Mouse (Mus musculus) heart, embryonic 13.5 days (tissue): ENCODE results near the gene Rasgef1a. TPM values are rescaled to one million over a fixed set of nuclear protein-coding genes. Genes with fewer than 3 reads are reported as not detected.

Experiments
- ATAC-seq: fragments of 200-750 bp; cut with Nextera tagmentation; 2 replicates; pipeline ENCODE4 v1.8.0; 2017; ENCODE audit warnings: moderate TSS enrichment; ENCODE audit not compliant: insufficient number of reproducible peaks, low FRiP score, low TSS enrichment; ENCODE audit errors: extremely low read depth
- H3K27ac ChIP-seq: fragments of 300-500 bp; sonication (generic); replicated peaks from 2 replicates; pipeline ENCODE4 v1.5.1; 2015; ENCODE audit warnings: moderate library complexity, mild to moderate bottlenecking, inconsistent platforms
- H3K27me3 ChIP-seq: fragments of 300-500 bp; sonication (generic); replicated peaks from 2 replicates; pipeline ENCODE4 v1.6.1; 2015; ENCODE audit warnings: mild to moderate bottlenecking, inconsistent platforms
- H3K36me3 ChIP-seq: fragments of 300-500 bp; sonication (generic); 2 replicates; pipeline ENCODE4 v1.6.1; 2015; ENCODE audit warnings: mild to moderate bottlenecking, inconsistent platforms
- H3K4me1 ChIP-seq: fragments of 300-500 bp; sonication (generic); 2 replicates; pipeline ENCODE4 v1.6.1; 2015; ENCODE audit warnings: inconsistent platforms
- H3K4me2 ChIP-seq: fragments of 300-500 bp; sonication (generic); 2 replicates; pipeline ENCODE4 v1.6.1; 2015; ENCODE audit warnings: inconsistent platforms, mild to moderate bottlenecking, moderate library complexity
- H3K4me3 ChIP-seq: fragments of 300-500 bp; sonication (generic); 2 replicates; pipeline ENCODE4 v1.5.1; 2015; ENCODE audit warnings: moderate library complexity, mild to moderate bottlenecking, inconsistent platforms
- H3K9ac ChIP-seq: fragments of 300-500 bp; sonication (generic); 2 replicates; pipeline ENCODE4 v1.6.1; 2015; ENCODE audit warnings: inconsistent platforms, mild to moderate bottlenecking, moderate library complexity
- H3K9me3 ChIP-seq: fragments of 300-500 bp; sonication (generic); 2 replicates; pipeline ENCODE4 v1.6.1; 2016; ENCODE audit warnings: inconsistent platforms
- WGBS: fragments of 180-500 bp; shearing (Covaris S2); methylation state at CpG from one replicate; pipeline ENCODE4 v1.1.7; 2015; ENCODE audit warnings: mixed read lengths; 5-methylcytosine and 5-hydroxymethylcytosine counted together
- polyA plus RNA-seq: library from polyadenylated mRNA; unstranded; fragments of >200 nt; fragmentation: Nextera tagmentation; extraction: Ambion mirVana; gene quantifications from 2 replicates; pipeline ENCODE4 v1.2.1, GENCODE M21; 2015

Rasgef1a gene
- polyA plus RNA-seq, 1 experiment from 2014 or later, result 0.32 TPM

DNA sequence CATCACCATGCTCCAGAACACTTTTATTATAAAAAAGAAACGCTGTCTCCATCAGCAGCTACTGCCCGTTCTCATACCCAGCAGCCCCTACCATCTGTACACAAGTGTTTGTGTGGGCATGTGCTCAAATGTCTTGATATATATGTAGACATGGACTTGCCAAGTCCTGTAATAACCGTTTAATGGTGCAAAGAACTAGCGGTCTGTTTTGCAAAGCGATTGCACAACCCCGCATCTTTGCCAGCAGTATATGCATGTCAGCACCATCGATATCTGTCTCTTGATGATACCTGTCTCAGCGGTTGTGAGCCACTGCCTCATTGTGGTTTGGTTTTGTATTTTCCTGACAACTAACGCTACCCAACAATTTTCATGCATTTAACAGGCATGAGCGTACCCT, 44.0 kb downstream of the Rasgef1a start:
- Histone ChIP-seq H3K36me3 (no peaks in the 10 kb centered on the region), H3K4me3 (no peak overlapping the region), H3K9me3 (no peaks in the 10 kb centered on the region), H3K9ac (no peak overlapping the region), H3K4me2 (no peak overlapping the region), H3K4me1 (peaks cover 18% of the 10 kb centered on the region), H3K27ac (no peak overlapping the region), H3K27me3 (no peaks in the 10 kb centered on the region)
- no peak for ATAC-seq
- WGBS, result 86% methylated on average over 10 of the region's 10 CpGs

DNA sequence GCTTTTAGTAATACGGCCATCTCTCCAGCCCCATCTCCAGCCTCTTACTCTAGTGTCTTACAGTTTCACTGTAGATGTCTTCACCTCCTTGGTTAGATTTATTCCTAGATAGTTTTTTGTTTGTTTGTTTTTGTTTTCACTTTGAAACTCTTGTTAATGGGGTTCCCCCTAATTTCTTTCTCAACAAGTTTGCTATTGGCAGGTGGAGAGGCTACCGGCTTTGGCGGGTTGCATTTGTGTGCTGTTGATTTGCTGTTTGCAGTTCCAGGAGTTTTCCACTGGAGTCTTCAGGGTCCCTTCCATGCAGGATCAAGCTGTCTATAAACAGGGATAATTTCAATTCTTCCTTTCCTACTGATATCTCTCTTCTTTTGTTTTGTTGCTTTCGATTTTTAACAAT, 50.0 kb downstream of the Rasgef1a start:
- Histone ChIP-seq H3K9me3 (no peaks in the 10 kb centered on the region), H3K4me3 (no peak overlapping the region), H3K27ac (no peak overlapping the region), H3K4me2 (no peak overlapping the region), H3K27me3 (peaks cover 30% of the 10 kb centered on the region), H3K36me3 (no peaks in the 10 kb centered on the region), H3K9ac (no peak overlapping the region), H3K4me1 (peaks cover 13% of the 10 kb centered on the region)
- ATAC-seq, result no peak
- 75% methylated on average over 4 of the region's 4 CpGs for WGBS

DNA sequence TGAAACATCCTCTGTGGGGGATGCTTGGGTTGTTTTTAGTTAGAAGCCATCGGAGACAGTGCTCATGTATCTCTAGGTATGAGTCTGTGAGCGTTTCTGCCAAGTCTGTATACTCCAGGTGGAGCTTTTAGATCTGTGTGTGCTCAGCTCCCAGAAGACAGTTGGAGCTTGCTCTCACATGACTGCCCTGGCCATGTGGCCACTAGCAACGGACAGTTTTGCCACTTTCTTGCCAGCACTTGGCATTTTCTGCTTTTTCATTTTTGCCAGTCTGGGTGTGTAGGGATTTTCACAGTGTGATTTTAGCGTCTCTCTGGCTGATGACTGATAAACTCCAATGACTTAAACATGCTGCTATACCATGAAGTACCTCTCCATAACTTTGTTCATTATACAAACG, 52.0 kb downstream of the Rasgef1a start:
- no peak overlapping the region for H3K9ac ChIP-seq
- H3K27ac ChIP-seq, result no peak overlapping the region
- no peaks in the 10 kb centered on the region for H3K36me3 ChIP-seq
- H3K4me3 ChIP-seq, result no peak overlapping the region
- H3K9me3 ChIP-seq, result no peaks in the 10 kb centered on the region
- H3K4me1 ChIP-seq, result peaks cover 22% of the 10 kb centered on the region
- no peak overlapping the region for H3K4me2 ChIP-seq
- peaks cover 49% of the 10 kb centered on the region for H3K27me3 ChIP-seq
- WGBS, result 65% methylated on average over 5 of the region's 5 CpGs
- no peak for ATAC-seq

DNA sequence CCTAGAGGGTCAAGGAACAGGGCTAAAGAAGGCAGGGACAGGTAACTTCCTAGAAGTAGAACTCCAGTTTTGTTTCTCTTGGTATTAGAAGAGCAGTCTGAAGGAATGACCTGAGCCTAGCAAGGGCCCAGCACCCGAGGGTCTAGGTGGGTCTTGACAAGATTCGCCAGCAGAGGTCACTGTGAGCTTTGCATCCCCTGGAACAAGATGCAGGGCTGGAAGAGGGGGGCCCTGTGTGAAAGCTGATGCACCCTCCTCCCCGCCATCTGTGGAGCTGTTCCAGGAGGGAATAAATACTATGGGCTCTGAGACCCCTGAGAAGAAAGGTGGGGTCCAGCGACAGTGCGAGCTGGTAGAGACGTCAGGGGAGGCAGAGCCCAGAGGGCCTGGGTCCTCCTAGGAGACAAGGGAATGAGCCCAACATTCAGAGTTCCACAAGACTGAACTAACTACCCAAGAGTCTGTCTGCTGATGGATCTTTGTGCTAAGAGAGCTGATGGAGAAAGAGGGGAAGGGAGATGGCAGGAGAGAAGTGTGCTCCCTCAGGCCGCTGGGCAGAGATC, 53.8 kb downstream of the Rasgef1a start:
- no peaks in the 10 kb centered on the region for H3K9me3 ChIP-seq
- H3K27ac ChIP-seq, result no peak overlapping the region
- no peak for ATAC-seq
- H3K27me3 ChIP-seq, result peaks cover 56% of the 10 kb centered on the region
- H3K4me2 ChIP-seq, result peak overlapping the region; percentile 98
- 16% methylated on average over 7 of the region's 7 CpGs for WGBS
- peak overlapping the region; percentile 61; the same call in 1 of the 2 replicates for H3K4me3 ChIP-seq
- H3K36me3 ChIP-seq, result no peaks in the 10 kb centered on the region
- H3K9ac ChIP-seq, result 0 out of 2 replicates have a peak overlapping the region, but pooled peaks have one; percentile 77
- H3K4me1 ChIP-seq, result peaks cover 22% of the 10 kb centered on the region

DNA sequence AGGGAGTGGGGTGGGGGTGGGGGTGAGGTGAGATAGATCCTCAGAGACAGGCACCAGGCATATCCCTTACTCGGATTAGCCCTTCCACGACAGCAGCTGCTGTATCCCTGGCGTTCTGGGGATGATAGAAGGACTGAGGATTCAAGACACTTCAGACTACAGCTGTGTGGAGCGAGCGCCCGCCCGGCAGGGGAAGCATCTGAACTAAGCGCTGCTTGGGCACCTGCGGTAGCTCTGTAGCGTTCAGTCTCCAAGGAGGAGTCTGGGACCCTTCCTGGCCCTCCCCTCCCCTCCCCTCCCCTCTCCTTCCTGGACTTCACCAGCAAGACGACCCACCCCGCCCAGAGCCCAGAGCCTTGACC, 54.6 kb downstream of the Rasgef1a start:
- Histone ChIP-seq H3K4me2 (peak overlapping the region; percentile 98), H3K4me3 (peak overlapping the region; percentile 61), H3K4me1 (peaks cover 22% of the 10 kb centered on the region), H3K9ac (peak overlapping the region; percentile 77), H3K27ac (no peak overlapping the region), H3K9me3 (no peaks in the 10 kb centered on the region), H3K36me3 (no peaks in the 10 kb centered on the region), H3K27me3 (peaks cover 56% of the 10 kb centered on the region)
- ATAC-seq, result 0 out of 2 replicates have a peak, but pooled peaks have one; percentile 15
- WGBS, result 5% methylated on average over 12 of the region's 12 CpGs

DNA sequence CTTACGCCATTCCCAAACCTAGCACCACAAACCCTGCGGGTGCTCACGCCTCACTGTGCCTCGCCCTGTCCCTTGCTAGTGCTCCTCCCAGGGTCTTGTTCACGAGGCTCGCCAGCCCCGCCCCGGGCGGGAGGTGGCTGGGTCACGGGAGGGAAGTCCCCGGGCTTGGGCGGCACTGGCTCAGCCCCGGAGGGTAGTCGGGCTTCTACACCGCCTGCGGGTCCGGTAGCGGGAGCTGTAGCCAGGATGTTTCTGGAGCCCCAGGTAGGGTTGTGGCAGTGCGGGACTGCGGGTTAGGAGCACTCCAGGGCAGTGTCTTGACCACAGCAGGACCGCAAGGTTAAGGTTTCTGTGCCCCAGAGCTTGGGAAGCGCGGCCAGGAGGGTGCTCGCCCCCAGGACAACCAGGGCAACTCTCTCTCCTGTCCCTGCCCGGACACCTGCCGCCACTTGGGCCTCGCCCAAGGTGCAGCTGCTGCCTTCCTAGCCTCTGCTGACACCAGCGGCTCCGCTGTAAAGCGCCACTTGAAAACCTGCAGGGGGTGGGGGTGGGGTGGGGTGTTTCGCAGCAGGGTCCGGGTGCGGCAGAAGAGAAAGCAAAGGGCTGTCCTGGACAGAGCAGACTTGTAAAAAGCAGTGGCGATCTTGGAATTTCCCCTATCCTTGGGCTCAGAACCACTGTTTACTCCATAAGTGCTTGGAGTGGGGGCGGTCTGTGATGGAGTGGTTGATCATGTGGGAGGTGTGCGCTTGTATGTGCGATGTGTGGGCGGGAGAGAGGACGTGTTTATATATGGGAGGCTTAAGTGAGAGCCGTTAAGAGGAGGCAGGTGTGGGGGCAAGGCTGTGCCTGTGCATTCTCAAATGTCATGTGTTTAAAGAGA, 55.2 kb downstream of the Rasgef1a start:
- WGBS, result under 1% methylated on average over 40 of the region's 40 CpGs
- Histone ChIP-seq H3K36me3 (no peaks in the 10 kb centered on the region), H3K4me3 (peak overlapping the region; percentile 61), H3K9me3 (no peaks in the 10 kb centered on the region), H3K4me1 (peaks cover 22% of the 10 kb centered on the region), H3K27ac (no peak overlapping the region), H3K9ac (peak overlapping the region; percentile 77), H3K27me3 (peaks cover 56% of the 10 kb centered on the region), H3K4me2 (peak overlapping the region; percentile 98)
- ATAC-seq, result peak; percentile 52; the same call in 1 of the 2 replicates

DNA sequence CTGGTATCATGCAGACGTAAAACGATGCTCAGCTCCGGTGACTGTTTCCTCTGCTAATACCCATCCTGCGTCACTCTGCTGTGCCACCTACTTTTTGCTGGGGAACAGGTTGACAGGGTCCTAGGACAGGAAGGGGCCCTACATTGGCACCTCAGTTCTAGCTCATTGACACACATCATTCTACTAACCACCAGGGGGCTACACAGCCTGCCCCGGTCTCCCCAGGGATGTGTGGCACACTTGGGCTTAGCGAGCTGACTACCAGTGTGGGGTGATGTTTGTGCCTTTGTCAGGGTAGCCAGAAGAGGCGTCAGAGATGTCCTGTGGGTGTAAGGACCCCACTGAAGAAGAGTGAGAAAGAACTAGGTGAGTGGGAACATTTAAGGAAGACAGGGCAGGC, 56.5 kb downstream of the Rasgef1a start:
- Histone ChIP-seq H3K9ac (no peak overlapping the region), H3K27ac (no peak overlapping the region), H3K9me3 (no peaks in the 10 kb centered on the region), H3K4me1 (peaks cover 22% of the 10 kb centered on the region), H3K27me3 (peaks cover 56% of the 10 kb centered on the region), H3K4me3 (no peak overlapping the region), H3K4me2 (no peak overlapping the region), H3K36me3 (no peaks in the 10 kb centered on the region)
- ATAC-seq, result no peak
- WGBS, result 64% methylated on average over 7 of the region's 7 CpGs

DNA sequence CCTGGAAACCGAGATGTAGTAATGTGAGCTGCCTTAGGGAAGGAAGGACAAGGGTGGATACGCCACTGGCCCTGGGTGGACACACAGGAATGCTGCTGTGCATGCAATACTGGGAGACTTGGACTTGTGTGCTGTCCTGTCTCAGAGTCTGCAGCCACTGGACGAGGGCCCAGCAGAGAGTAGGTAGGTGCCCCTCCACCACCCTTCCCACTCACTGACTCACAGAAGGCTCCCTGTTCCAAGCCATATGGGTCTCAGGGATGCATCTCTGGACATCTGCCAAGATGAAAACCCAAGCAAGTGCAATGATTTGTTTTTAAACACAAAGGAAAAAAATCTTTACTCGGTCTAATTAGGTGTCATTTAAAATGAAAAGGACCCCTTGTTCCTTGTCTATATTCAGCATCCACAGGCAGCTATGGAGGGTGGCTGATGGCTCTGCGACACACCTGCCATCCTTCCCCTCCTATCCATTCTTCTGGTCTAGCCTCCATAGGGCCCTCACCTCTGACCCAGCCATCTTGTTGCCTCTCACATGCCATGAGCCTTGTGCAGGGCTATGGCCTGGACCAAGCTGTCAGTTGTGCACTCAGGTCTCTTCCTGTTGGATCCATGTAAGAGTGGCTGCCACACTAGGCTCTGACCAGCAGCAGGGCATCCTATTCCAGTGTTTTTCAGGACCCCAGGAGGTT, 59.2 kb downstream of the Rasgef1a start:
- Histone ChIP-seq H3K4me1 (peaks cover 34% of the 10 kb centered on the region), H3K9me3 (no peaks in the 10 kb centered on the region), H3K36me3 (no peaks in the 10 kb centered on the region), H3K9ac (no peak overlapping the region), H3K27me3 (peaks cover 34% of the 10 kb centered on the region), H3K27ac (no peak overlapping the region), H3K4me3 (no peak overlapping the region), H3K4me2 (no peak overlapping the region)
- 70% methylated on average over 5 of the region's 5 CpGs for WGBS
- no peak for ATAC-seq

DNA sequence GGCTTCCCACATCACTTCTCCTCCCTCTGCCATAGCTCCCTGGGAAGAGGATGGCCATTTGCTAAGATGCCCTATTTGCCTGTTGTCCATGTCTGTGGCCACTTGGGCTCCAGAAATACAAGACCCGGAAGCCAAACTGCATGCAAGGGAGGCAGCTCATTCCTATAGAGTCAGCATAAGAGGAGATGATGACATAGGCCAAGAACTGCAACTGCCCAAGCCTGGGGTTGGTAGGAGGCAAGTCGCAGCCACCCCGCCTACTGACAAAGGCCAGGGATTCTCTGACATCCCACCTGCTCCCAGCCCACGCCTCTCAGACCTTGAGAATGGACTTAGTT, 59.7 kb downstream of the Rasgef1a start:
- Histone ChIP-seq H3K4me1 (peaks cover 32% of the 10 kb centered on the region), H3K4me3 (no peak overlapping the region), H3K36me3 (no peaks in the 10 kb centered on the region), H3K9ac (no peak overlapping the region), H3K27ac (no peak overlapping the region), H3K4me2 (no peak overlapping the region), H3K27me3 (peaks cover 33% of the 10 kb centered on the region), H3K9me3 (no peaks in the 10 kb centered on the region)
- 79% methylated on average over 4 of the region's 4 CpGs for WGBS
- no peak for ATAC-seq

DNA sequence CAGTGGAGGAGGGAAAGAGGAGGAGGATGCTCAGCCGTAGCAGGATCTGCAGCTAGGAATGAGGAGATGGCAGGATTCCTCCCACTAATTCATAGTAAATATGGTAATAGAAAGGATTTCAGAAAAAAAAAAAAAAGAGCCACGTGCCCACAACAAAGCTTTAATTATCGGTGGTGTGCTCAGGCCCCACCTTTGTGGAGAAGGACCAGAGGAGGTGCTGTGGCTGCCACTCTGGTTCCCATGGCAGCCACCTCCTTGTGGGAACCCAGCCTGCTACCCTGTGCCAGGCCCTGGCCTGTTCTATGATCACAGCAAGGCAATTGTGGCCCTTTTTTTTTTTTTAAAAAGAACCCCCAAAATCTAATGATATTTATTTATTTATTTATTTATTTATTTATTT, 60.2 kb downstream of the Rasgef1a start:
- Histone ChIP-seq H3K9ac (no peak overlapping the region), H3K4me1 (peaks cover 32% of the 10 kb centered on the region), H3K9me3 (no peaks in the 10 kb centered on the region), H3K4me3 (no peak overlapping the region), H3K4me2 (no peak overlapping the region), H3K27ac (no peak overlapping the region), H3K36me3 (no peaks in the 10 kb centered on the region), H3K27me3 (peaks cover 29% of the 10 kb centered on the region)
- 66% methylated on average over 3 of the region's 3 CpGs for WGBS
- no peak for ATAC-seq

DNA sequence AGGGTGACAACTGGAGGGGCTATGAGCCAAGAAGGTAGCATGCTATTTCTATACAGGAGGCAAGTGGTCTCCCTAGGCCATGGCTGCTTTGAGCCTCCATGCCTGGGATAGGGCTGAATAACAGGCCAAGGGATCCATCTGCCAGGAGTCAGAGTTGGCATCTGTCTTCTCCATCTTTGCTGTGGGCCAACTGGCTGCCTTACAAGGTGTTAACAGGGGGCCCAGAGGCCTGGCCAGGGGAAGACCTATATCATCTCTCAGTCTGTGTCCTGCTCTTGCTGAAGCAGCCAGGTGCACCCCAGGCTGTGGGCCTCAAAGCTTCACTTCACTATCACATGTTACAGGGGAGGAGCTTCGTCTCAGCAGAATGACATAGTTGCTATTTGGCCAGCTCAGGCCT, 60.9 kb downstream of the Rasgef1a start:
- Histone ChIP-seq H3K27ac (no peak overlapping the region), H3K9me3 (no peaks in the 10 kb centered on the region), H3K4me1 (peaks cover 30% of the 10 kb centered on the region), H3K4me2 (no peak overlapping the region), H3K27me3 (peaks cover 22% of the 10 kb centered on the region), H3K9ac (no peak overlapping the region), H3K4me3 (no peak overlapping the region), H3K36me3 (no peaks in the 10 kb centered on the region)
- ATAC-seq, result no peak
- 65% methylated on average over 1 of the region's 1 CpGs for WGBS
